Mouse (Mus musculus): Measurements from ENCODE around the gene Abi3. TPM values are rescaled to one million over a fixed set of nuclear protein-coding genes. Genes with fewer than 3 reads are reported as not detected.

The Abi3 gene
- polyA plus RNA-seq, 1 experiment from 2014 or later: 3.5 TPM

DNA sequence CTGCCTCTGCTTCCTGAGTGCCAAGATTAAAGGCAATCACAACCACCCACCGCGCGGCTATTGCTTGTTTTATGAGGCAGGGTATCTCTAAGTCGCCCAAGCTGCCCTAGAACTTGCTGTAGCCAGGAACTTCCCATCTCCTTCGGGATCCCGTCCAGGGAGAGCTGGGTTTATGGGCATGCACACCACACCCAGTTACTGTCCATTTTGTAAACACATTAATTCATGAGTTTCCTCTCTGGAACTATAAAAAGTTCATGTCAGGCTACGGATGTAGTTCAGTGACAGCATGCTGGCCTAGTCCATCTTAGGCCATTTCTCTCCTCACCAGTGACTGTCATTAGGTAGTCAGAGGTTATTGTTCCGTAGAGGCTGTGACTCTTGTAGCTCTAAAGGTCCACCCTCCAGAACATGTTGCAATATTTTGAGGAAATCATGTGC lies 52.8 kb downstream of the Abi3 start:
- DNase-seq (ENCODE audit: low spot score): no peak
- H3K27me3 ChIP-seq (ENCODE audit: low read depth, poor library complexity, severe bottlenecking): peaks cover 4% of the 10 kb centered on the region; the same call in 1 of the 2 replicates
- WGBS: 87% methylated on average over 8 of the region's 8 CpGs
- no peaks in the 10 kb centered on the region for H3K9me3 ChIP-seq (replicated peaks)
- no peaks in the 10 kb centered on the region for H3K4me1 ChIP-seq
- no peaks in the 10 kb centered on the region for H3K36me3 ChIP-seq
- H3K4me3 ChIP-seq: no peak overlapping the region
- no peak overlapping the region for H3K27ac ChIP-seq (replicated peaks)

- Histone ChIP-seq H3K36me3 (no peaks in the 10 kb centered on the region), H3K4me3 (no peak overlapping the region), H3K27ac (replicated peaks) (no peak overlapping the region), H3K27me3 (ENCODE audit: low read depth, poor library complexity, severe bottlenecking) (no peaks in the 10 kb centered on the region), H3K9me3 (replicated peaks) (no peaks in the 10 kb centered on the region), H3K4me1 (no peaks in the 10 kb centered on the region)
- WGBS: 91% methylated on average over 6 of the region's 6 CpGs
- no peak for DNase-seq (ENCODE audit: low spot score)
Measured at GRCm38 (mm10) chr11:95786511-95786910, 55.8 kb downstream of the Abi3 start.

DNA sequence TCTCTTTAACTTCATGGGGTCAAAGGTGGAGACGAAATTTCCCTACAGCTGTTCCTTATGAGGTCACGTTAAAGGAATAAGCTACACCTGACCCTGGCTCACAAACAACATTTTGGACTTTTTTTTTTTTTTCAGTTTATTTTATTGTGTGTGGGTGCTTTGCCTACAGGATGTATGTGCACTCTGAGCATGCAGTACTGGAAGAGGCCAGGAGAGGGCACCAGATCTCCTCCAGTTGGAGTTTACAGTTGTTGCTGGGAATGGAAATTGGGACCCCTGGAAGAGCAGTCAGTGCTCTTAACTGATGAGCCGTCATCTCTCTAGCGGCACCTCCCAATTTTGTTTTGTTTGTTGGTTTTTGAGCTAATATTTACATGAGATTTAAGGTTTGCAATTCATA lies 56.6 kb downstream of the Abi3 start:
- H3K36me3 ChIP-seq: no peaks in the 10 kb centered on the region
- no peak overlapping the region for H3K27ac ChIP-seq (replicated peaks)
- no peaks in the 10 kb centered on the region for H3K27me3 ChIP-seq (ENCODE audit: low read depth, poor library complexity, severe bottlenecking)
- no peaks in the 10 kb centered on the region for H3K9me3 ChIP-seq (replicated peaks)
- WGBS: 92% methylated on average over 4 of the region's 4 CpGs
- DNase-seq (ENCODE audit: low spot score): no peak
- no peak overlapping the region for H3K4me3 ChIP-seq
- H3K4me1 ChIP-seq: no peaks in the 10 kb centered on the region

DNA sequence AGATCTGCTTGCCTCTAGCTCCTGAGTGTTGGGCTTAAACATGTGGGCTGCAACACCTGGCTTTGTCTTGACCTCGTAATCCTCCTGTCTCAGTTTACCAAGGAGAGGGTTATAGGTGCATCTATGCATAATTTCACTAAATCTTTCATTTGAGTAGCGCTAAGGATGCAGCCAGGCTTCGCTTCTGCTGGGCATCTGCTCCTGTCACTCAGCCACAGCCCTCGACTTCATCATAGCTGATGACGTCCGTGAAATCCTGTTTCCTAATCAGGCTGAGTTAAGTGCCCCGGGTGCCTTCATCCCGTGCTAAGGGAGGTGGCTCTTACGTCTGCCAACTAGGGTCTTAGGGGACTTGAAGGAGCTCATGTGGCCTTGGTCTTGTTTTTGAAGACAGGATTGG lies 58.3 kb downstream of the Abi3 start:
- Histone ChIP-seq H3K27ac (replicated peaks) (no peak overlapping the region), H3K36me3 (no peaks in the 10 kb centered on the region), H3K4me1 (no peaks in the 10 kb centered on the region), H3K9me3 (replicated peaks) (no peaks in the 10 kb centered on the region), H3K4me3 (no peak overlapping the region), H3K27me3 (ENCODE audit: low read depth, poor library complexity, severe bottlenecking) (no peaks in the 10 kb centered on the region)
- no peak for DNase-seq (ENCODE audit: low spot score)
- 89% methylated on average over 9 of the region's 9 CpGs for WGBS

- Histone ChIP-seq H3K36me3 (no peaks in the 10 kb centered on the region), H3K9me3 (replicated peaks) (no peaks in the 10 kb centered on the region), H3K27ac (replicated peaks) (no peak overlapping the region), H3K27me3 (ENCODE audit: low read depth, poor library complexity, severe bottlenecking) (no peaks in the 10 kb centered on the region), H3K4me1 (no peaks in the 10 kb centered on the region), H3K4me3 (no peak overlapping the region)
- 90% methylated on average over 4 of the region's 4 CpGs for WGBS
- DNase-seq (ENCODE audit: low spot score): no peak
Measured at GRCm38 (mm10) chr11:95783457-95783856, 58.8 kb downstream of the Abi3 start.

DNA sequence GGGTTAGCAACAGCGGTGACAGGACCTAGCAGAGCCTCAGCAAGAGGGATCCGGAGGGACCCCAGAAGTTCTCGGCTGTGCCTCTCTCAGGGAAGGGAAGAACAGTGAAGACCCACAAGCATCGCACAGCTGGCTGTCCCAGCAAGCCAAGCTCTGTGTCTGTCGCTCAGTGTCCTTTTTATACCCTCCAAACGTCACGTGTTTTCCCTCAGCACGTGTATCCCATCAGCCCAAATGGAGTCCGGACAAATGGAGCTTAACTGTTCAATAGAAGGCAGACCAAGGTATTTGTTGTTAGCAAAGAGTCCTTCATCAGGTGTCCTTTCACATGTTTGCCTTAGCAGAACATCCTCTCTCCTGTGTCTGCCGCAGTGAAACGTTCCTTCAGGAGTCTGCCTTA lies 60.7 kb downstream of the Abi3 start:
- no peak overlapping the region for H3K27ac ChIP-seq (replicated peaks)
- H3K36me3 ChIP-seq: 0 out of 2 replicates have a peak, but pooled peaks cover 2% of the 10 kb centered on the region
- no peak for DNase-seq (ENCODE audit: low spot score)
- H3K4me3 ChIP-seq: no peak overlapping the region
- H3K9me3 ChIP-seq (replicated peaks): no peaks in the 10 kb centered on the region
- no peaks in the 10 kb centered on the region for H3K27me3 ChIP-seq (ENCODE audit: low read depth, poor library complexity, severe bottlenecking)
- no peaks in the 10 kb centered on the region for H3K4me1 ChIP-seq
- WGBS: 85% methylated on average over 11 of the region's 11 CpGs

GRCm38 (mm10) chr11:95780480-95780879 lies 61.8 kb downstream of the Abi3 start:
- DNase-seq (ENCODE audit: low spot score): no peak
- WGBS: 91% methylated on average over 8 of the region's 8 CpGs
- Histone ChIP-seq H3K27me3 (ENCODE audit: low read depth, poor library complexity, severe bottlenecking) (no peaks in the 10 kb centered on the region), H3K4me3 (no peak overlapping the region), H3K4me1 (no peaks in the 10 kb centered on the region), H3K27ac (replicated peaks) (no peak overlapping the region), H3K9me3 (replicated peaks) (no peaks in the 10 kb centered on the region), H3K36me3 (0 out of 2 replicates have a peak, but pooled peaks cover 6% of the 10 kb centered on the region)

Other genes starting within 250 kb of the Abi3 start
- gene Phb, start 175.5 kb downstream of the Abi3 start, polyA plus RNA-seq (2016; fragmentation: Nextera tagmentation; extraction: Ambion mirVana): 227 and 251 TPM in 2 replicates
- 13.7 and 17.8 TPM in 2 replicates for gene Zfp652, start 129.8 kb downstream of the Abi3 start, polyA plus RNA-seq (2016; fragmentation: Nextera tagmentation; extraction: Ambion mirVana)
- gene B130006D01Rik, start 118.9 kb downstream of the Abi3 start, polyA plus RNA-seq (2016; fragmentation: Nextera tagmentation; extraction: Ambion mirVana): 0.93 and 1.4 TPM in 2 replicates
- gene Phospho1, start 18.0 kb downstream of the Abi3 start, polyA plus RNA-seq (2016; fragmentation: Nextera tagmentation; extraction: Ambion mirVana): 0.30 TPM in 1 of 2 replicates, not detected in the other
- 4.4 and 6.1 TPM in 2 replicates for gene Gngt2, start 5.3 kb downstream of the Abi3 start, polyA plus RNA-seq (2016; fragmentation: Nextera tagmentation; extraction: Ambion mirVana)
- gene B4galnt2, start 72.4 kb upstream of the Abi3 start, polyA plus RNA-seq (2016; fragmentation: Nextera tagmentation; extraction: Ambion mirVana): 0.11 and 0.14 TPM in 2 replicates
- 176 and 190 TPM in 2 replicates for gene Igf2bp1, start 163.5 kb upstream of the Abi3 start, polyA plus RNA-seq (2016; fragmentation: Nextera tagmentation; extraction: Ambion mirVana)
- not detected in 2 replicates for gene Gip, start 182.1 kb upstream of the Abi3 start, polyA plus RNA-seq (2016; fragmentation: Nextera tagmentation; extraction: Ambion mirVana)
- 106 and 110 TPM in 2 replicates for gene Snf8, start 192.4 kb upstream of the Abi3 start, polyA plus RNA-seq (2016; fragmentation: Nextera tagmentation; extraction: Ambion mirVana)
- gene Ube2z, start 222.9 kb upstream of the Abi3 start, polyA plus RNA-seq (2016; fragmentation: Nextera tagmentation; extraction: Ambion mirVana): 25.0 and 27.0 TPM in 2 replicates
- gene Atp5g1, start 233.2 kb upstream of the Abi3 start, polyA plus RNA-seq (2016; fragmentation: Nextera tagmentation; extraction: Ambion mirVana): 534 and 550 TPM in 2 replicates

Data from midbrain, embryonic 10.5 days (tissue).